Mouse (Mus musculus): Measurements from ENCODE around the gene Gfer.

GRCm38 (mm10) chr17:24737135-24737810 is 41.3 kb upstream of the Gfer start:
- TF ChIP-seq POLR2A (IDR thresholded peaks at IDR 0.05; ENCODE audit: insufficient read depth, low read depth, low read length) (no peak), CTCF (IDR thresholded peaks at IDR 0.05; ENCODE audit: insufficient read depth, low read depth, low read length) (no peak)

Measured in olfactory bulb, adult 2 months (tissue).